Mouse (Mus musculus) G1E (cell line): Measurements from ENCODE around the gene Mecom. TPM values are rescaled to one million over a fixed set of nuclear protein-coding genes. Genes with fewer than 3 reads are reported as not detected.

Source experiments
- ATAC-seq: 2 replicates; pipeline ENCODE4 v1.8.0; 2016; ENCODE audit warnings: mild to moderate bottlenecking; ENCODE audit not compliant: insufficient number of reproducible peaks, poor library complexity, low FRiP score, severe bottlenecking; ENCODE audit errors: extremely low read depth
- DNase-seq: peaks from one replicate; pipeline ENCODE4 v3.0.0; 2012; ENCODE audit warnings: low spot score
- H3K27me3 ChIP-seq: 2 replicates; pipeline ENCODE4 v1.6.1; 2012; ENCODE audit warnings: mild to moderate bottlenecking, low read length, inconsistent platforms; ENCODE audit not compliant: insufficient read depth
- H3K36me3 ChIP-seq: replicated peaks from 2 replicates; pipeline ENCODE3; 2012; ENCODE audit warnings: mild to moderate bottlenecking, inconsistent platforms
- H3K4me1 ChIP-seq: 2 replicates; pipeline ENCODE4 v1.6.1; 2012; ENCODE audit warnings: low read depth, low read length, inconsistent platforms, mixed read lengths; ENCODE audit not compliant: insufficient read depth
- H3K4me3 ChIP-seq: 2 replicates; pipeline ENCODE4 v1.5.1; 2012; ENCODE audit warnings: low read depth, mild to moderate bottlenecking, inconsistent platforms, low read length, moderate library complexity, mixed read lengths
- H3K9me3 ChIP-seq: replicated peaks from 2 replicates; pipeline ENCODE4 v1.6.1; 2012; ENCODE audit warnings: inconsistent platforms
- CTCF ChIP-seq: IDR thresholded peaks from 2 replicates; pipeline ENCODE4 v1.5.1; 2012; ENCODE audit warnings: low read depth, low read length, inconsistent platforms, mixed read lengths
- GATA1 ChIP-seq: IDR thresholded peaks from 2 replicates; pipeline ENCODE4 v1.6.1; 2012; ENCODE audit warnings: borderline replicate concordance, low read length, inconsistent platforms, mixed read lengths
- GATA2 ChIP-seq: IDR thresholded peaks from 2 replicates; pipeline ENCODE4 v1.6.1; 2012; ENCODE audit warnings: low read depth, low read length, inconsistent platforms, borderline replicate concordance
- POLR2AphosphoS5 ChIP-seq: IDR thresholded peaks from 2 replicates; pipeline ENCODE4 v1.6.1; 2012; ENCODE audit warnings: low read depth, low read length, inconsistent platforms; ENCODE audit not compliant: insufficient replicate concordance
- TAL1 ChIP-seq: conservative IDR thresholded peaks from 2 replicates; pipeline ENCODE4 v1.6.1; 2012; ENCODE audit warnings: low read depth, low read length, inconsistent platforms, mixed read lengths
- polyA plus RNA-seq: library from polyadenylated mRNA; stranded (reverse); fragments of >175 nt; gene quantifications from 2 replicates; pipeline ENCODE4 v1.2.3, GENCODE M21; 2012
- total RNA-seq, 2 experiments: library from RNA; stranded (forward) in 1 of 2; stranded (reverse) in 1 of 2; fragments of 200-1000 nt in 1 of 2; fragments of >200 nt in 1 of 2; fragmentation: Nextera tagmentation in 1 of 2; gene quantifications; 2 replicates each; pipeline ENCODE4 v1.2.3; 2014 to 2017

Mecom gene
- total and polyA plus RNA-seq, 3 experiments = 0.05 TPM; not detected in 2

DNA sequence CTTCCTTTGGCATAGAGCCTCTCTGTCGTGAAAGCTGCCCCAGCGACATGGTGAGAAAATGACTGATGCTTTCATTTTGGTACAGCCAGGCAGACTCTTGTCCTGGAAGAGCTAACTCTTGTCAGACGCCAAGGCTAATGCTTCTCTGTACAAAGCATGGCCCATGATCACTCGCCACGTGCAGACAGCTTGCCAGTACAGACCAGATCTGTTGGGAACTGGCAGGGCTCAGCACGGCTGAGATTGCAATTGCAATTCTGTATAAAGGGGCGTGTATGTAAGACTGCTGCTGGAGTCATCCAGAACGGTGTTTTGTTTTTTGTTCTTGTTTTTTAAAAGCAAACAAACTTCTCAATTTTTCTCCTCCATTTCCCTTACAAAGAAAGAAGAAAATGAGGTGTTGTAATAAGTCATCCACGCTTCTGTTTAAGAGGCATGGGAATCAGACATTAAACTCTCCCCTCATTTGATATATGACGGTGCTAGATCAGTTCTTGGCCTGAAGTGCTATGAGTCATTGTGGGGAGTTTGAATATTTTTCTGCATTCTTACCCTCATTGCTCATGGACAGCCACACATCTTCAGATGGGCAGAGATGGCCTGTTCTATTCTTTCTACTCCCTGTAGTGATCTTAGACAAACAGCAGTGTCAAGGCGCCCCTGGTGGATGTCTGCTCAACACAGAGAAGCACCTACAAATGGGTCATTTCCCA is 644.1 kb downstream of the Mecom start:
- Histone ChIP-seq H3K4me1 (no peaks in the 10 kb centered on the region), H3K4me3 (no peak overlapping the region), H3K9me3 (no peaks in the 10 kb centered on the region), H3K27me3 (no peaks in the 10 kb centered on the region), H3K36me3 (no peaks in the 10 kb centered on the region)
- TF ChIP-seq CTCF (no peak), GATA1 (no peak), GATA2 (no peak), TAL1 (no peak), POLR2AphosphoS5 (no peak)
- ATAC-seq (no peak), DNase-seq (no peak)

Other genes starting within 250 kb of the Mecom start
- not detected in 2 replicates for gene Actrt3, start 51.9 kb upstream of the Mecom start, total RNA-seq (2014; fragmentation: Nextera tagmentation)
- 0.12 and 0.27 TPM in 2 replicates for gene Actrt3, start 51.9 kb upstream of the Mecom start, total RNA-seq (2017)
- gene Actrt3, start 51.9 kb upstream of the Mecom start, polyA plus RNA-seq = not detected in 2 replicates
- 20.1 and 27.3 TPM in 2 replicates for gene Mynn, start 54.1 kb upstream of the Mecom start, total RNA-seq (2014; fragmentation: Nextera tagmentation)
- gene Mynn, start 54.1 kb upstream of the Mecom start, total RNA-seq (2017) = 28.9 and 31.9 TPM in 2 replicates
- gene Mynn, start 54.1 kb upstream of the Mecom start, polyA plus RNA-seq = 0.56 and 1.0 TPM in 2 replicates
- gene Lrriq4, start 96.5 kb upstream of the Mecom start, total RNA-seq (2014; fragmentation: Nextera tagmentation) = not detected in 2 replicates
- gene Lrriq4, start 96.5 kb upstream of the Mecom start, total RNA-seq (2017) = 0.11 TPM in 1 of 2 replicates, not detected in the other
- not detected in 2 replicates for gene Lrriq4, start 96.5 kb upstream of the Mecom start, polyA plus RNA-seq
- not detected in 2 replicates for gene Lrrc34, start 99.9 kb upstream of the Mecom start, total RNA-seq (2014; fragmentation: Nextera tagmentation)
- gene Lrrc34, start 99.9 kb upstream of the Mecom start, total RNA-seq (2017) = not detected in 2 replicates
- gene Lrrc34, start 99.9 kb upstream of the Mecom start, polyA plus RNA-seq = not detected in 2 replicates
- gene Lrrc31, start 151.8 kb upstream of the Mecom start, total RNA-seq (2014; fragmentation: Nextera tagmentation) = 1.2 TPM in 1 of 2 replicates, not detected in the other
- 1.6 and 1.7 TPM in 2 replicates for gene Lrrc31, start 151.8 kb upstream of the Mecom start, total RNA-seq (2017)
- not detected in 2 replicates for gene Lrrc31, start 151.8 kb upstream of the Mecom start, polyA plus RNA-seq
- gene Samd7, start 198.3 kb upstream of the Mecom start, total RNA-seq (2014; fragmentation: Nextera tagmentation) = not detected in 2 replicates
- 0.16 TPM in 1 of 2 replicates, not detected in the other for gene Samd7, start 198.3 kb upstream of the Mecom start, total RNA-seq (2017)
- not detected in 2 replicates for gene Samd7, start 198.3 kb upstream of the Mecom start, polyA plus RNA-seq
- 66.2 and 68.0 TPM in 2 replicates for gene Sec62, start 244.9 kb upstream of the Mecom start, total RNA-seq (2014; fragmentation: Nextera tagmentation)
- 88.0 and 108 TPM in 2 replicates for gene Sec62, start 244.9 kb upstream of the Mecom start, total RNA-seq (2017)
- 11.1 and 13.5 TPM in 2 replicates for gene Sec62, start 244.9 kb upstream of the Mecom start, polyA plus RNA-seq